Mouse (Mus musculus) forebrain, embryonic 11.5 days (tissue): Measurements from ENCODE around the gene Il17re. TPM values are rescaled to one million over a fixed set of nuclear protein-coding genes. Genes with fewer than 3 reads are reported as not detected.

Experiments
- ATAC-seq: fragments of 200-750 bp; cut with Nextera tagmentation; replicated peaks from 2 replicates; pipeline ENCODE4 v1.8.0; 2017; ENCODE audit warnings: moderate TSS enrichment; ENCODE audit not compliant: low FRiP score
- DNase-seq: peaks from one replicate; pipeline ENCODE4 v3.0.0-alpha.2; 2017; ENCODE audit warnings: low spot score
- H3K27ac ChIP-seq: fragments of 300-500 bp; sonication (generic); 2 replicates; pipeline ENCODE4 v1.5.1; 2014; ENCODE audit warnings: low read depth, low read length
- H3K27me3 ChIP-seq: fragments of 300-500 bp; sonication (generic); 2 replicates; pipeline ENCODE4 v1.6.1; 2014; ENCODE audit warnings: mild to moderate bottlenecking, low read length, mixed read lengths; ENCODE audit not compliant: control insufficient read depth, insufficient read depth
- H3K36me3 ChIP-seq: fragments of 300-500 bp; sonication (generic); 2 replicates; pipeline ENCODE4 v1.6.1; 2014; ENCODE audit warnings: mild to moderate bottlenecking, low read length, moderate library complexity, mixed read lengths; ENCODE audit not compliant: control insufficient read depth, insufficient read depth
- H3K4me1 ChIP-seq: fragments of 300-500 bp; sonication (generic); replicated peaks from 2 replicates; pipeline ENCODE4 v1.6.1; 2014; ENCODE audit warnings: low read length, mixed read lengths; ENCODE audit not compliant: control insufficient read depth, insufficient read depth
- H3K4me2 ChIP-seq: fragments of 300-500 bp; sonication (generic); 2 replicates; pipeline ENCODE4 v1.6.1; 2014; ENCODE audit warnings: low read depth, mild to moderate bottlenecking, low read length, moderate library complexity, mixed read lengths; ENCODE audit not compliant: severe bottlenecking
- H3K4me3 ChIP-seq: fragments of 300-500 bp; sonication (generic); 2 replicates; pipeline ENCODE4 v1.5.1; 2014; ENCODE audit warnings: low read depth, low read length
- H3K9ac ChIP-seq: fragments of 300-500 bp; sonication (generic); 2 replicates; pipeline ENCODE4 v1.6.1; 2014; ENCODE audit warnings: low read length
- H3K9me3 ChIP-seq: fragments of 300-500 bp; sonication (generic); 2 replicates; pipeline ENCODE4 v1.6.1; 2016; ENCODE audit warnings: low read length, mixed read lengths; ENCODE audit not compliant: control insufficient read depth
- WGBS: fragments of 180-500 bp; shearing (Covaris S2); extraction: QIAGEN DNeasy Blood & Tissue Kit; methylation state at CpG from one replicate; pipeline ENCODE4 v1.1.7; 2014; 5-methylcytosine and 5-hydroxymethylcytosine counted together
- polyA plus RNA-seq: library from polyadenylated mRNA; unstranded; fragments of >200 nt; fragmentation: Nextera tagmentation; extraction: Ambion mirVana; gene quantifications from 2 replicates; pipeline ENCODE4 v1.2.1, GENCODE M21; 2014

The Il17re gene
- polyA plus RNA-seq, 1 experiment from 2014 or later: 1.0 TPM

GRCm38 (mm10) chr6:113451839-113452238 is 6.4 kb upstream of the Il17re start:
- DNase-seq: no peak

GRCm38 (mm10) chr6:113455007-113455406 is 3.3 kb upstream of the Il17re start:
- Histone ChIP-seq H3K9ac (no peak overlapping the region), H3K9me3 (no peaks in the 10 kb centered on the region), H3K4me3 (no peak overlapping the region), H3K36me3 (no peaks in the 10 kb centered on the region), H3K4me2 (no peak overlapping the region), H3K4me1 (no peaks in the 10 kb centered on the region), H3K27ac (no peak overlapping the region), H3K27me3 (no peaks in the 10 kb centered on the region)
- ATAC-seq (no peak), DNase-seq (no peak)
- WGBS: 73% methylated on average over 5 of the region's 5 CpGs

More at GRCm38 (mm10) chr6:113451839-113452238, 6.4 kb upstream of the Il17re start:
- Histone ChIP-seq H3K4me2 (no peak overlapping the region), H3K27ac (no peak overlapping the region), H3K9ac (no peak overlapping the region), H3K9me3 (no peaks in the 10 kb centered on the region), H3K36me3 (peaks cover 3% of the 10 kb centered on the region; the same call in 1 of the 2 replicates), H3K4me1 (no peaks in the 10 kb centered on the region), H3K4me3 (no peak overlapping the region), H3K27me3 (no peaks in the 10 kb centered on the region)
- ATAC-seq: no peak
- 88% methylated on average over 2 of the region's 2 CpGs for WGBS

GRCm38 (mm10) chr6:113458635-113459034 is 351 bp downstream of the Il17re start:
- H3K27ac ChIP-seq: no peak overlapping the region
- no peak for DNase-seq

GRCm38 (mm10) chr6:113464040-113464439 is 5.8 kb downstream of the Il17re start:
- Histone ChIP-seq H3K4me3 (no peak overlapping the region), H3K9ac (no peak overlapping the region), H3K4me1 (no peaks in the 10 kb centered on the region), H3K4me2 (no peak overlapping the region), H3K27me3 (no peaks in the 10 kb centered on the region), H3K9me3 (no peaks in the 10 kb centered on the region), H3K36me3 (no peaks in the 10 kb centered on the region), H3K27ac (no peak overlapping the region)
- ATAC-seq (no peak), DNase-seq (peak; percentile 11)
- WGBS: 68% methylated on average over 7 of the region's 7 CpGs

More at GRCm38 (mm10) chr6:113458635-113459034, 351 bp downstream of the Il17re start:
- Histone ChIP-seq H3K4me2 (no peak overlapping the region), H3K9me3 (no peaks in the 10 kb centered on the region), H3K4me1 (no peaks in the 10 kb centered on the region), H3K9ac (no peak overlapping the region), H3K4me3 (no peak overlapping the region), H3K36me3 (no peaks in the 10 kb centered on the region), H3K27me3 (no peaks in the 10 kb centered on the region)
- 65% methylated on average over 10 of the region's 10 CpGs for WGBS
- ATAC-seq: no peak

GRCm38 (mm10) chr6:113465602-113466001 is 7.3 kb downstream of the Il17re start:
- Histone ChIP-seq H3K4me1 (0 out of 2 replicates have a peak, but pooled peaks cover 3% of the 10 kb centered on the region), H3K27me3 (peaks cover 7% of the 10 kb centered on the region), H3K9ac (no peak overlapping the region), H3K27ac (no peak overlapping the region), H3K4me2 (no peak overlapping the region), H3K4me3 (no peak overlapping the region), H3K36me3 (no peaks in the 10 kb centered on the region), H3K9me3 (no peaks in the 10 kb centered on the region)
- WGBS: 67% methylated on average over 5 of the region's 5 CpGs
- DNase-seq: no peak
- no peak for ATAC-seq

- Histone ChIP-seq H3K4me2 (peak overlapping the region; percentile 58), H3K9ac (peak overlapping the region; percentile 47; the same call in 1 of the 2 replicates)
Observed at GRCm38 (mm10) chr6:113468512-113468911, 10.2 kb downstream of the Il17re start.

GRCm38 (mm10) chr6:113469021-113469420 is 10.7 kb downstream of the Il17re start:
- Histone ChIP-seq H3K36me3 (no peaks in the 10 kb centered on the region), H3K27me3 (peaks cover 7% of the 10 kb centered on the region), H3K4me3 (peak overlapping the region; percentile 28), H3K9ac (peak overlapping the region; percentile 47), H3K4me2 (peak overlapping the region; percentile 58), H3K9me3 (no peaks in the 10 kb centered on the region), H3K27ac (no peak overlapping the region), H3K4me1 (peaks cover 8% of the 10 kb centered on the region; the same call in 1 of the 2 replicates)
- WGBS: 9% methylated on average over 9 of the region's 9 CpGs
- ATAC-seq (peak; percentile 74), DNase-seq (peak; percentile 80)

More at GRCm38 (mm10) chr6:113468512-113468911, 10.2 kb downstream of the Il17re start:
- ATAC-seq (0 out of 2 replicates have a peak, but pooled peaks have one; percentile 3), DNase-seq (no peak)
- Histone ChIP-seq H3K27ac (no peak overlapping the region), H3K9me3 (no peaks in the 10 kb centered on the region), H3K4me3 (no peak overlapping the region), H3K4me1 (peaks cover 8% of the 10 kb centered on the region; the same call in 1 of the 2 replicates), H3K27me3 (peaks cover 7% of the 10 kb centered on the region), H3K36me3 (no peaks in the 10 kb centered on the region)
- WGBS: 74% methylated on average over 3 of the region's 3 CpGs

- peak overlapping the region; percentile 58 for H3K4me2 ChIP-seq
- peak; percentile 90 for DNase-seq
- peaks cover 8% of the 10 kb centered on the region; the same call in 1 of the 2 replicates for H3K4me1 ChIP-seq
- peak overlapping the region; percentile 47 for H3K9ac ChIP-seq
- peak overlapping the region; percentile 28 for H3K4me3 ChIP-seq
- H3K27me3 ChIP-seq: peaks cover 7% of the 10 kb centered on the region
- no peak overlapping the region for H3K27ac ChIP-seq
- under 1% methylated on average over 31 of the region's 31 CpGs for WGBS
- peak; percentile 64 for ATAC-seq
- no peaks in the 10 kb centered on the region for H3K36me3 ChIP-seq
- H3K9me3 ChIP-seq: no peaks in the 10 kb centered on the region
Observed at GRCm38 (mm10) chr6:113469432-113469831, 11.1 kb downstream of the Il17re start.
